Mouse (Mus musculus): ENCODE measurements around the gene Mras. TPM values are rescaled to one million over a fixed set of nuclear protein-coding genes. Genes with fewer than 3 reads are reported as not detected.

Gene Mras
- 8.2 TPM for polyA plus RNA-seq (2014; fragmentation: Illumina TruSeq; extraction: RNeasy Lipid Tissue Mini Kit (QIAGEN cat#74804); ENCODE audit: insufficient read depth, low read depth, low replicate concordance)

DNA sequence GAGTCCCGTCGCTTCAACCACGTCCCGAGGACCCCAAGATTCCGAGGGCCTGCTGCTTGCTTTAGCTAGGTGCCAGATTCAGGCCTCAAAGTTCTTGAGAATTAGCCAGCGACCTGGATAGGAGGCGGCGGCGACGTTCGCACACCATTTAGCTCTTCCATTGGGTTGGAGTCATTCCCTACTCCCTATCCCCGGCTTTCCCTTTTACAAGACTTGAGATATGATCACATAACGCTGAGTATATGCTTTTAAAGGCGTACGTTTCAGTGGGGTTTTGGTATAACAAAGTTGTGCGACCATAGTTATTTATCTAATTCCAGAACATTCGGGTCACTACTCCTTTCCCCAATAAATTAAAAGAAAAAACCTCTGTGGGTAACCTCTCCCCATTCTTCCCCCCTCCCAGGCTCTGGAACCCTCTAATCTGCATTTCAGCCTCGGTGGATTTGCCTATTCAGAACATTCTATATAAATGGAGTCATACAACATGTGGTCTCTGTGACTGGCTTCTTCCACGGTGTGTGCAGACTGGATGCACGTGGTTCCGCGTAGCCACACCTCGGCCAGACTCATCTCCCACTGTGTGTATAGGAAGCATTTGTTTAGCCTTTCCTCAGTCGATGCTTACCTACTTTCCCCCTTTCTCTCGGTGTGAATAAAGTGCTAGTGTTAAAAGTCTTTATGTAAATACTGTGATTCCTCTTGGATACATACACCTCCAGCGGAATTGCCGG is at the start of gene Mras:
Mras (minus strand) TSS at position 351 of the 734 bp plus-strand sequence.

GRCm38 (mm10) chr9:99451161-99451560 is 14.0 kb upstream of the Mras start, which contains the start of gene Nme9:
Gene Nme9, plus strand, starts transcription at chr9:99451475.

GRCm38 (mm10) chr9:99357921-99358692 is 79.1 kb downstream of the Mras start, which contains the start of gene Esyt3:
Gene Esyt3, minus strand, starts transcription at chr9:99358557.

Other genes with a start within 250 kb of the Mras start
- gene Faiml, start 200.1 kb downstream of the Mras start, polyA plus RNA-seq (2014; fragmentation: Illumina TruSeq; extraction: RNeasy Lipid Tissue Mini Kit (QIAGEN cat#74804); ENCODE audit: insufficient read depth, low read depth, low replicate concordance), result not detected
- 13.4 TPM for gene Cep70, start 194.0 kb downstream of the Mras start, polyA plus RNA-seq (2014; fragmentation: Illumina TruSeq; extraction: RNeasy Lipid Tissue Mini Kit (QIAGEN cat#74804); ENCODE audit: insufficient read depth, low read depth, low replicate concordance)
- 2.8 TPM for gene Esyt3, start 78.8 kb downstream of the Mras start, polyA plus RNA-seq (2014; fragmentation: Illumina TruSeq; extraction: RNeasy Lipid Tissue Mini Kit (QIAGEN cat#74804); ENCODE audit: insufficient read depth, low read depth, low replicate concordance)
- 27.9 TPM for gene Nme9, start 14.1 kb upstream of the Mras start, polyA plus RNA-seq (2014; fragmentation: Illumina TruSeq; extraction: RNeasy Lipid Tissue Mini Kit (QIAGEN cat#74804); ENCODE audit: insufficient read depth, low read depth, low replicate concordance)
- gene Armc8, start 131.5 kb upstream of the Mras start, polyA plus RNA-seq (2014; fragmentation: Illumina TruSeq; extraction: RNeasy Lipid Tissue Mini Kit (QIAGEN cat#74804); ENCODE audit: insufficient read depth, low read depth, low replicate concordance), result 11.6 TPM
- 8.5 TPM for gene Dbr1, start 138.4 kb upstream of the Mras start, polyA plus RNA-seq (2014; fragmentation: Illumina TruSeq; extraction: RNeasy Lipid Tissue Mini Kit (QIAGEN cat#74804); ENCODE audit: insufficient read depth, low read depth, low replicate concordance)
- not detected for gene A4gnt, start 175.1 kb upstream of the Mras start, polyA plus RNA-seq (2014; fragmentation: Illumina TruSeq; extraction: RNeasy Lipid Tissue Mini Kit (QIAGEN cat#74804); ENCODE audit: insufficient read depth, low read depth, low replicate concordance)
- 4.8 TPM for gene Dzip1l, start 192.1 kb upstream of the Mras start, polyA plus RNA-seq (2014; fragmentation: Illumina TruSeq; extraction: RNeasy Lipid Tissue Mini Kit (QIAGEN cat#74804); ENCODE audit: insufficient read depth, low read depth, low replicate concordance)

Measured in lung, adult 10 weeks (tissue).